Mouse (Mus musculus) urinary bladder, postnatal 25 days (tissue): ENCODE results near the gene Rnase4.

Source experiments
- DNase-seq: peaks from one replicate; pipeline ENCODE4 v3.0.0; 2022; ENCODE audit warnings: low spot score

Gene Rnase4

GRCm38 (mm10) chr14:51128775-51129623 is 38.1 kb downstream of the Rnase4 start:
- no peak for DNase-seq

GRCm38 (mm10) chr14:51129624-51129975 is 38.7 kb downstream of the Rnase4 start:
- no peak for DNase-seq

- no peak for DNase-seq
Measured at GRCm38 (mm10) chr14:51130315-51130940, 39.6 kb downstream of the Rnase4 start.

GRCm38 (mm10) chr14:51131086-51131815 is 40.4 kb downstream of the Rnase4 start:
- no peak for DNase-seq

GRCm38 (mm10) chr14:51132372-51132771 is 41.5 kb downstream of the Rnase4 start:
- DNase-seq = no peak

- no peak for DNase-seq
Measured at GRCm38 (mm10) chr14:51140342-51140741, 49.5 kb downstream of the Rnase4 start.

- DNase-seq = no peak
Measured at GRCm38 (mm10) chr14:51142119-51142518, 51.2 kb downstream of the Rnase4 start.

GRCm38 (mm10) chr14:51142568-51142967 is 51.7 kb downstream of the Rnase4 start:
- no peak for DNase-seq

GRCm38 (mm10) chr14:51143287-51143686 is 52.4 kb downstream of the Rnase4 start:
- no peak for DNase-seq

- DNase-seq = no peak
Measured at GRCm38 (mm10) chr14:51143937-51144336, 53.1 kb downstream of the Rnase4 start.

- no peak for DNase-seq
Measured at GRCm38 (mm10) chr14:51144451-51144850, 53.6 kb downstream of the Rnase4 start.

GRCm38 (mm10) chr14:51145521-51145920 is 54.6 kb downstream of the Rnase4 start:
- DNase-seq = no peak

GRCm38 (mm10) chr14:51146685-51147084 is 55.8 kb downstream of the Rnase4 start, which contains the start of gene Rnase1:
Rnase1 (minus strand) TSS chr14:51146785.
- no peak for DNase-seq

- DNase-seq = no peak
Measured at GRCm38 (mm10) chr14:51148006-51148405, 57.1 kb downstream of the Rnase4 start.

GRCm38 (mm10) chr14:51149164-51149563 is 58.3 kb downstream of the Rnase4 start:
- DNase-seq = no peak

GRCm38 (mm10) chr14:51150206-51150831 is 59.4 kb downstream of the Rnase4 start:
- no peak for DNase-seq

- DNase-seq = no peak
Measured at GRCm38 (mm10) chr14:51152249-51152870, 61.5 kb downstream of the Rnase4 start.
